Mouse (Mus musculus) bone marrow, adult 2 months (tissue): ENCODE data around the gene Prkn. TPM values are rescaled to one million over a fixed set of nuclear protein-coding genes. Genes with fewer than 3 reads are reported as not detected.

Experiments
- H3K27ac ChIP-seq: fragments of 200-500 bp; 2 replicates; pipeline ENCODE4 v1.5.1; 2012; ENCODE audit warnings: low read depth, mild to moderate bottlenecking, control low read depth, inconsistent platforms, low read length; ENCODE audit not compliant: control insufficient read depth, poor library complexity, insufficient read depth
- H3K4me1 ChIP-seq: fragments of 200-500 bp; 2 replicates; pipeline ENCODE4 v1.6.1; 2011; ENCODE audit warnings: low read length; ENCODE audit not compliant: control insufficient read depth, insufficient read depth
- H3K4me3 ChIP-seq: fragments of 200-500 bp; replicated peaks from 2 replicates; pipeline ENCODE3; 2011; ENCODE audit warnings: mild to moderate bottlenecking, low read depth, low read length, control low read depth; ENCODE audit not compliant: control insufficient read depth
- CTCF ChIP-seq: fragments of 200-500 bp; IDR thresholded peaks from 2 replicates; pipeline ENCODE4 v1.5.1; 2011; ENCODE audit warnings: low read length, control low read depth; ENCODE audit not compliant: control insufficient read depth, insufficient read depth
- POLR2A ChIP-seq: fragments of 200-500 bp; IDR thresholded peaks from 2 replicates; pipeline ENCODE4 v1.6.1; 2011; ENCODE audit warnings: low read depth, mild to moderate bottlenecking, control low read depth, low read length, borderline replicate concordance; ENCODE audit not compliant: control insufficient read depth
- WGBS: fragments of 180-500 bp; shearing (Covaris S2); methylation state at CpG from one replicate; pipeline ENCODE4 v1.1.7; 2018; 5-methylcytosine and 5-hydroxymethylcytosine counted together
- polyA plus RNA-seq: library from polyadenylated mRNA; stranded (reverse); fragments of >200 nt; gene quantifications from 2 replicates; pipeline ENCODE4 v1.2.4, GENCODE M21; 2011; ENCODE audit warnings: low replicate concordance; ENCODE audit not compliant: missing spikeins, insufficient read depth, insufficient read length

The Prkn gene
- polyA plus RNA-seq, 1 experiment, result 2.5 TPM

DNA sequence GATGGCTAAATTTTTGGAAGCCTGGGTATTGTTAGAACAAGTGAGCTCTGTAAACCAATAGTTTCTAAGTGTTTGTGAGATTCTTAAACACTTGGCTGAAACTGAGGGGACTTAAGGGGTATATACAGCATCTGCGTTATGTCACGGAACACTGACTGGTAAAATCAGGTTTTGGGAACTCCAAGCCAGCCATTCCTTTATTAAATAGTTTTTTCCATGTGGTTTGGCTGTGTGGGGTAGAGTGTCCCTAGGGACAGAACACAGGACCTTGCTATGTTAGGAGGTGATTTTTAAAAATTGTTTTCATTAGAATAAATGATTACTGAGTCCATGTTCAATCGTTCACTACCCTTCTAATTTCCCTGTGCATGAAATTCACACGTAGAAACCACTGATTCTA, 190.8 kb downstream of the Prkn start:
- WGBS, result 76% methylated on average over 4 of the region's 4 CpGs
- no peak overlapping the region for H3K4me3 ChIP-seq
- H3K4me1 ChIP-seq, result no peaks in the 10 kb centered on the region
- no peak overlapping the region for H3K27ac ChIP-seq
- TF ChIP-seq CTCF (no peak), POLR2A (no peak)

- H3K4me1 ChIP-seq, result no peaks in the 10 kb centered on the region
- 88% methylated on average over 2 of the region's 2 CpGs for WGBS
- no peak overlapping the region for H3K27ac ChIP-seq
- TF ChIP-seq POLR2A (no peak), CTCF (no peak)
- H3K4me3 ChIP-seq, result no peak overlapping the region
Measured at GRCm38 (mm10) chr17:11032366-11032765, 192.2 kb downstream of the Prkn start.

DNA sequence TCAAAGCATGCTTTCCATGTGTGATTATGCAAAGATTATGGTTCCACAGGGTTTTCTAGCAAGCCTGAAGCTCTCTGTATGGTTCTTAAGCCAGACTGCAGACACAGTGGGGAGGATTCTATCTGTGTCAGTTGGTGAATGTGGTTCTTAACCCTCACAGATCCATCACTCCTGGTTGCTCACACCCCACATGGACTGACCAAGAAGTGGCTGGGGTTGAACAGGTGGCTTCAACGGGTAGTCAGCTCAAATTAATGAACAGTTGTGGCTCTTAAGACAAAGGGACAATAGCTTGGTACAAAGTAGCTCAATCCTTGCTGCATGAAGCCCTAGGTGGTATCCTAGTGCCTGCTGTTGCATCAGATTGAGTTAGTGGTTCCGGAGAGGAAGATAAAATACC, 193.4 kb downstream of the Prkn start:
- H3K4me1 ChIP-seq, result no peaks in the 10 kb centered on the region
- no peak overlapping the region for H3K27ac ChIP-seq
- no peak overlapping the region for H3K4me3 ChIP-seq
- no peak for TF ChIP-seq POLR2A
- no peak for TF ChIP-seq CTCF
- 62% methylated on average over 2 of the region's 2 CpGs for WGBS

DNA sequence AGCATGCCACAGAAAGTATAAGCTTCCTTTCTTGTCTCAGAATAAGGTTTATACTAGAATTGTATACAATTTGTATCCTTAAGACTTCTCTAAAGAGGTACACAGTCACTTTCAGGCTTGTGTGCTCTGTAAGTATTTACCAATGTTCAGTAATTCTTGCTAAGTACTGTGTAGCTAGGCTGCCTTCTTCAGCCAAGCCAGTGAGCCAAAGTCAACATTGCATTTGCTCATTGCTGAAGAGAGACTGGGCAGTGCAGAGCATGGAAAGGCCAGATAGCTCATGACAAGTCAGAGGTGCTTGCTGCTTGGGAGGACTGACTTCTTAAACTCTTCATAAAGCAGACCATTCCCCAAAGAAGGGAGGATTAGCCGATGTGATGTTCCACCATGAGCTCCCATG, 198.1 kb downstream of the Prkn start:
- H3K4me3 ChIP-seq, result no peak overlapping the region
- no peak overlapping the region for H3K27ac ChIP-seq
- no peaks in the 10 kb centered on the region for H3K4me1 ChIP-seq
- no peak for TF ChIP-seq POLR2A
- WGBS, result 90% methylated on average over 1 of the region's 1 CpGs

GRCm38 (mm10) chr17:11058986-11059385, 218.8 kb downstream of the Prkn start:
- WGBS, result 81% methylated on average over 1 of the region's 1 CpGs
- Histone ChIP-seq H3K27ac (no peak overlapping the region), H3K4me3 (no peak overlapping the region), H3K4me1 (no peaks in the 10 kb centered on the region)
- no peak for TF ChIP-seq POLR2A
- TF ChIP-seq CTCF, result no peak

GRCm38 (mm10) chr17:11067076-11067703, 227.0 kb downstream of the Prkn start:
- no peak overlapping the region for H3K4me3 ChIP-seq
- no peak overlapping the region for H3K27ac ChIP-seq
- WGBS, result 42% methylated on average over 16 of the region's 16 CpGs
- TF ChIP-seq POLR2A (no peak), CTCF (no peak)
- H3K4me1 ChIP-seq, result no peaks in the 10 kb centered on the region

DNA sequence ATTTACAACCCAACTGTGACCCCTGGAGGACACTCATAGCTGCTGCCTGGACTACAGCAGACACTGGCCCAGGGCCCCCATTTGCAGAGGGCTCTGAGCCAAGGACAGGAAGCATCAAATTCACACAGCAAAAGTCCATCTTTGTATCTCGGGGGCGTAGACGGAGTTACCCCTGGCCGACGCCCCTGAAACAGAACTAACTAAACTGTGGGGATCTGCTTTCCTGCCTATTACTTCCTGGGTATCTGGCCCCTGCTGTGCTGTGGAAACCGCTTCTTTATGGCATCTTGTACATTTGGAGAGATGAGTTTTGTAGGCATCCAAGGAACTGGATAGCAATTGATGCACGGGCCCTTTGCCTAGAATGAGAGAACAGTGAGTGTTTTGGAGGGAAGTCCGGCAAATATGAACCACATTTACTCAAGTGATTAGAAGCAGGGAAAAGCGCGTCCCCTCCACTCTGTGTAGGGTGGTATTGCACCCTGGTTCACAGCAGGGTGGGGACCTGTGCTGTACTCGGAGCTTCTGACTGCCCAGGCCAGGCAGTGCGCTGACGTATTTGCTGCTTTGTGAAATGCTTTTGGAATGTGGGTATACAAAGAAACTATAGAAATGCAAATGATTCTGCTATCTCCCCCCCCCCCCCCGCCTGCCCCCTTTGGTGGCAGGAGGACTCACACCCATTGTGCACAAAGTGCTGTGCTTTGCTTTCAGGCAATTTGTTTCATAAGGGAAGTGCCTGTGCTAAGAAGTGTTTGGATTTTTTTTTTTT, 227.7 kb downstream of the Prkn start:
- Histone ChIP-seq H3K27ac (no peak overlapping the region), H3K4me3 (no peak overlapping the region), H3K4me1 (no peaks in the 10 kb centered on the region)
- WGBS, result 40% methylated on average over 14 of the region's 14 CpGs
- TF ChIP-seq CTCF, result no peak
- no peak for TF ChIP-seq POLR2A

GRCm38 (mm10) chr17:11070996-11071395, 230.8 kb downstream of the Prkn start:
- TF ChIP-seq POLR2A, result no peak
- no peak for TF ChIP-seq CTCF
- H3K4me1 ChIP-seq, result no peaks in the 10 kb centered on the region
- H3K4me3 ChIP-seq, result no peak overlapping the region
- H3K27ac ChIP-seq, result no peak overlapping the region
